Mouse (Mus musculus) G1E (cell line): ENCODE measurements at regions not wholly inside any gene's neighbourhood (a gene's known extent, or its start where the extent isn't known, plus 50 kb on each side); places are given as distances from the start of the nearest gene placed in this dataset.

Source experiments
- CTCF ChIP-seq: IDR thresholded peaks from 2 replicates; pipeline ENCODE4 v1.5.1; 2012; ENCODE audit warnings: low read depth, low read length, inconsistent platforms, mixed read lengths
- GATA1 ChIP-seq: IDR thresholded peaks from 2 replicates; pipeline ENCODE4 v1.6.1; 2012; ENCODE audit warnings: borderline replicate concordance, low read length, inconsistent platforms, mixed read lengths

DNA sequence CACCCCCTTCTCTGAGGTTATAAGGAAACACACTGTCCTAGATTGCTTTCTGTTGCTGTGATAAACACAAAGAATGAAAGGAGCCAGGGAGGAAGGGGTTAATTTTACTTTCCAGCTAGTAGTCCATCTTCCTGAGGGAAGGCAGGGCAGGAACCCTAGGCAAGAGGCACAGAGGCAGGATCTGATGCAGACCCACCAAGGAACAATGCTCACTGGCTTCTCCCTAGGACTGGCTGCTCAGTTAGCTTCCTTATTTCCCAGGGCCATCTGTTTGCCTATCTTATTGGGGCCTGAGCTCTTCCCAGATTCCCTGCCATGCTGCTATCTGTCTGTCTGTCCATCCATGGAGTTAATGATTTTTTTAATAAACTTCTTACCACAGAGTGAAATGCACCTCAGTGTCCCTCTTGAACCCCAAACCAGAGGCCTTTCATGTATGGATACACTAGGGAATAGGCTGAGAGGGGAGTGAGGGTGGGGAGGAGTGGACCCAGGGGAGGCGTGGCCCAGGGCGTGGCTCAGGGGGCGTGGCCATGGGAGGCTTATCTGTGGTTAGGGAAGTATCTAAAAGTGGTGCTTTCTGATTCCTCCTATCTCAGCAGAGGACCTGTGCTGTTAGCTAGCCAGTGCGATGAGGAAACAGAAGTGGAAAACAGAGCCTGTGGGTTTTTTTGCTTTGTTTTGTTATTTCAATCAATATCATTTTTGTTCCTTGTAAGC, 252.1 kb upstream of the Gadl1 start:
- no peak for TF ChIP-seq CTCF
- no peak for TF ChIP-seq GATA1
